Mouse (Mus musculus) midbrain, postnatal 0 days (tissue): ENCODE data around the gene Stxbp3. TPM values are rescaled to one million over a fixed set of nuclear protein-coding genes. Genes with fewer than 3 reads are reported as not detected.

ENCODE experiments used
- ATAC-seq: fragments of 200-750 bp; cut with Nextera tagmentation; 2 replicates; pipeline ENCODE4 v1.8.0; 2017; ENCODE audit warnings: moderate number of reproducible peaks, mild to moderate bottlenecking, moderate TSS enrichment, moderate library complexity; ENCODE audit not compliant: low FRiP score
- DNase-seq: peaks from one replicate; pipeline ENCODE4 v3.0.0-alpha.2; 2015; ENCODE audit warnings: low spot score
- H3K27ac ChIP-seq: fragments of 300-500 bp; sonication (generic); 2 replicates; pipeline ENCODE4 v1.5.1; 2014; ENCODE audit warnings: low read depth, mild to moderate bottlenecking, low read length, mixed read lengths
- H3K27me3 ChIP-seq: fragments of 300-500 bp; sonication (generic); 2 replicates; pipeline ENCODE4 v1.6.1; 2014; ENCODE audit warnings: low read length, control low read depth, mixed read lengths; ENCODE audit not compliant: insufficient read depth
- H3K36me3 ChIP-seq: fragments of 300-500 bp; sonication (generic); 2 replicates; pipeline ENCODE4 v1.6.1; 2014; ENCODE audit warnings: low read length, control low read depth, mixed read lengths; ENCODE audit not compliant: insufficient read depth
- H3K4me1 ChIP-seq: fragments of 300-500 bp; sonication (generic); 2 replicates; pipeline ENCODE4 v1.6.1; 2014; ENCODE audit warnings: mild to moderate bottlenecking, control low read depth, antibody characterized with exemption, low read length, mixed read lengths; ENCODE audit not compliant: insufficient read depth
- H3K4me2 ChIP-seq: fragments of 300-500 bp; sonication (generic); 2 replicates; pipeline ENCODE4 v1.6.1; 2014; ENCODE audit warnings: low read depth, mild to moderate bottlenecking, low read length, mixed read lengths; ENCODE audit not compliant: poor library complexity, severe bottlenecking
- H3K4me3 ChIP-seq: fragments of 300-500 bp; sonication (generic); 2 replicates; pipeline ENCODE4 v1.5.1; 2014; ENCODE audit warnings: low read depth, mild to moderate bottlenecking, low read length, moderate library complexity
- H3K9ac ChIP-seq: fragments of 300-500 bp; sonication (generic); replicated peaks from 2 replicates; pipeline ENCODE4 v1.6.1; 2014; ENCODE audit warnings: mild to moderate bottlenecking, low read length, moderate library complexity, mixed read lengths; ENCODE audit not compliant: poor library complexity, severe bottlenecking
- H3K9me3 ChIP-seq: fragments of 300-500 bp; sonication (generic); 2 replicates; pipeline ENCODE4 v1.6.1; 2016; ENCODE audit warnings: low read length, control low read depth
- CTCF ChIP-seq: IDR thresholded peaks from 2 replicates; pipeline ENCODE4 v1.5.1; 2016; ENCODE audit warnings: antibody characterized with exemption, mild to moderate bottlenecking
- WGBS: fragments of 180-500 bp; shearing (Covaris S2); extraction: QIAGEN DNeasy Blood & Tissue Kit; methylation state at CpG from one replicate; pipeline ENCODE4 v1.1.7; 2014; 5-methylcytosine and 5-hydroxymethylcytosine counted together
- polyA plus RNA-seq: library from polyadenylated mRNA; unstranded; fragments of >200 nt; fragmentation: Nextera tagmentation; extraction: Ambion mirVana; gene quantifications from 2 replicates; pipeline ENCODE4 v1.2.1, GENCODE M21; 2015
- total RNA-seq: library from RNA; depleted of rRNA; stranded (reverse); fragments of >200 nt; gene quantifications from 2 replicates; pipeline ENCODE4 v1.2.3, GENCODE M21; 2014; rRNA removed

Gene Stxbp3
- total and polyA plus RNA-seq, 2 experiments from 2014 or later = 11.7 to 12.3 TPM

DNA sequence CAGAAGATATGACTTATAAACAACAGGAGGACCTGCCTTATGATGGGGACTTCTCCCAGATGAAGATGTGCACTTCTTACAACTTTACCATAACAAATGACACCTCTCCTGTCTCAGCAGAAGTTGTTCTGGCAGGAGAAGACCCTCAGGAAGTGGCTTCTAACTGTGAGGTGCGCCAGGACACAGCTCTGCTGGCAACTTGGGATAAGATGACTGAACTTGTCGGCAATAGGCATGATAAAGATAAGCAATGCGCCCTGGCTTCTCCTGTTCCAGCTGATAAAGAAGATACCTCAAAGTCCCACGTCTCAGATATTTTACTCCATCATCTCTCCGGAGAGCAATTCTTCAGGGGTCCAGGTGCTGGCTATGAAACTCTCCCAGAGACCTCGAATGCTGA is 88.6 kb downstream of the Stxbp3 start:
- no peak overlapping the region for H3K4me2 ChIP-seq
- no peak overlapping the region for H3K9ac ChIP-seq
- DNase-seq (no peak), ATAC-seq (no peak)
- H3K4me1 ChIP-seq = no peaks in the 10 kb centered on the region
- H3K27me3 ChIP-seq = no peaks in the 10 kb centered on the region
- H3K27ac ChIP-seq = no peak overlapping the region
- no peaks in the 10 kb centered on the region for H3K9me3 ChIP-seq
- no peak for TF ChIP-seq CTCF
- H3K4me3 ChIP-seq = no peak overlapping the region
- H3K36me3 ChIP-seq = no peaks in the 10 kb centered on the region
- WGBS = 84% methylated on average over 6 of the region's 6 CpGs

DNA sequence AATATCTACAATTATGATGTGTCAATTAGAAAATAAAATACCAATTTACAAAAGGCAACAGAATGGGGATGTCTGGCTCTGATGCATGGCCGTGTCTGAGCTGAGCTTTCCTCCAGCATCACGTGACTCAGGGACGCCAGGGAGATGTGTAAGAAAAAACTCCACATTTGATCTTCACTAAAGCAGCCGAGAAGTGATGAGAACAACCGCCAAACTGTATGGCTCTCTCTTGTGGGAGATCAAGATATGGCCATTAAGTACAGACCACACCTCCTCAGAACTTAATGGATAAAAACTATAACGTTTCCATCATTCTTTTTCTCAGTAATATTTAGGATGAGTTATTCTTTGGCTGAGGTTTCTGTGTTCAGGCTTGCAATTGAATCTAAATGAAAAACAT is 89.3 kb downstream of the Stxbp3 start:
- no peaks in the 10 kb centered on the region for H3K9me3 ChIP-seq
- DNase-seq = no peak
- no peaks in the 10 kb centered on the region for H3K36me3 ChIP-seq
- no peak overlapping the region for H3K4me2 ChIP-seq
- H3K27ac ChIP-seq = no peak overlapping the region
- H3K4me1 ChIP-seq = no peaks in the 10 kb centered on the region
- no peak overlapping the region for H3K9ac ChIP-seq
- ATAC-seq = no peak
- TF ChIP-seq CTCF = no peak
- WGBS = 70% methylated on average over 6 of the region's 6 CpGs
- no peak overlapping the region for H3K4me3 ChIP-seq
- H3K27me3 ChIP-seq = no peaks in the 10 kb centered on the region

DNA sequence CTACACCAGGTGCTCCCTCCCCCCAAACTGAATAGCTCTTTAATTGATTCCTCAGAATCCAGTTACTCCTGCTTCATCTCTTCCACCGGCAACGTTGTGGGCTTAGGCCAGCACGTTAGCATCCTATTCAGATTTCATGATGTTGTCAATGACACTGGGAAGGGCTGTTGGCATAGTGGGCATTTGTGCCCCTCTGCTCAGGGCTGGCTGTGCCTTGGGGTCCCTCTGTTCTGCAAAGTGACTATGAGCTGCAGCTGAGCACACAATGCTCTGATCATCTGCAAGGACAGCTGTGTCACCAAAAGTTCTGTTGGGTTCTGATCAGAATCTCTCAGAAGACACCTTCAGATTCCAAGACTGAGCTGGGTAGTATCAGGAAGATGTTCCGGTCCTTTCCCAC is 96.3 kb downstream of the Stxbp3 start:
- no peak for ATAC-seq
- 81% methylated on average over 4 of the region's 4 CpGs for WGBS

More for the DNA sequence above, 96.3 kb downstream of the Stxbp3 start:
- TF ChIP-seq CTCF = no peak
- no peak for DNase-seq
- Histone ChIP-seq H3K9ac (no peak overlapping the region), H3K27ac (no peak overlapping the region), H3K4me2 (no peak overlapping the region), H3K36me3 (no peaks in the 10 kb centered on the region), H3K4me1 (no peaks in the 10 kb centered on the region), H3K27me3 (no peaks in the 10 kb centered on the region), H3K4me3 (no peak overlapping the region), H3K9me3 (no peaks in the 10 kb centered on the region)

Other genes starting within 250 kb of the Stxbp3 start
- 77.6 and 84.9 TPM in 2 replicates for gene Wdr47, start 249.2 kb downstream of the Stxbp3 start, total RNA-seq
- 80.1 and 86.0 TPM in 2 replicates for gene Wdr47, start 249.2 kb downstream of the Stxbp3 start, polyA plus RNA-seq
- 39.6 and 55.3 TPM in 2 replicates for gene Clcc1, start 186.6 kb downstream of the Stxbp3 start, total RNA-seq
- 49.4 and 50.6 TPM in 2 replicates for gene Clcc1, start 186.6 kb downstream of the Stxbp3 start, polyA plus RNA-seq
- gene Gpsm2, start 118.2 kb downstream of the Stxbp3 start, total RNA-seq = 8.6 and 10.6 TPM in 2 replicates
- gene Gpsm2, start 118.2 kb downstream of the Stxbp3 start, polyA plus RNA-seq = 12.7 and 13.3 TPM in 2 replicates
- not detected in 2 replicates for gene Aknad1, start 100.9 kb downstream of the Stxbp3 start, total RNA-seq
- gene Aknad1, start 100.9 kb downstream of the Stxbp3 start, polyA plus RNA-seq = not detected in 2 replicates
- not detected in 2 replicates for gene Fndc7, start 49.5 kb upstream of the Stxbp3 start, total RNA-seq
- gene Fndc7, start 49.5 kb upstream of the Stxbp3 start, polyA plus RNA-seq = 0.09 TPM in 1 of 2 replicates, not detected in the other
- gene Prpf38b, start 71.2 kb upstream of the Stxbp3 start, total RNA-seq = 33.5 and 36.9 TPM in 2 replicates
- gene Prpf38b, start 71.2 kb upstream of the Stxbp3 start, polyA plus RNA-seq = 32.5 and 42.2 TPM in 2 replicates
- 1.3 and 2.3 TPM in 2 replicates for gene Henmt1, start 99.3 kb upstream of the Stxbp3 start, total RNA-seq
- 2.2 and 2.6 TPM in 2 replicates for gene Henmt1, start 99.3 kb upstream of the Stxbp3 start, polyA plus RNA-seq
- gene Gm9857, start 99.9 kb upstream of the Stxbp3 start, total RNA-seq = not detected in 2 replicates
- not detected in 2 replicates for gene Gm9857, start 99.9 kb upstream of the Stxbp3 start, polyA plus RNA-seq
- gene Fam102b, start 187.1 kb upstream of the Stxbp3 start, total RNA-seq = 84.1 and 100 TPM in 2 replicates
- gene Fam102b, start 187.1 kb upstream of the Stxbp3 start, polyA plus RNA-seq = 26.6 and 29.8 TPM in 2 replicates
- gene Slc25a54, start 239.9 kb upstream of the Stxbp3 start, total RNA-seq = not detected in 2 replicates
- gene Slc25a54, start 239.9 kb upstream of the Stxbp3 start, polyA plus RNA-seq = 0.12 TPM in 1 of 2 replicates, not detected in the other